Mouse (Mus musculus): ENCODE measurements around the gene Scly. TPM values are rescaled to one million over a fixed set of nuclear protein-coding genes. Genes with fewer than 3 reads are reported as not detected.

The Scly gene
- polyA plus RNA-seq, 1 experiment: 26.7 TPM

- no peak overlapping the region for H3K27ac ChIP-seq (ENCODE audit: control insufficient read depth, insufficient read depth, low read depth, low read length, poor library complexity)
- no peak for TF ChIP-seq CTCF (IDR thresholded peaks at IDR 0.05; ENCODE audit: control insufficient read depth, insufficient read depth, low read length)
- TF ChIP-seq POLR2A (IDR thresholded peaks at IDR 0.05; ENCODE audit: borderline replicate concordance, control insufficient read depth, low read depth, low read length): no peak
- H3K4me3 ChIP-seq (replicated peaks; ENCODE audit: control insufficient read depth, low read depth, low read length): no peak overlapping the region
- 59% methylated on average over 4 of the region's 4 CpGs for WGBS
- H3K4me1 ChIP-seq (ENCODE audit: control insufficient read depth, insufficient read depth, low read length): no peaks in the 10 kb centered on the region
Observed at GRCm38 (mm10) chr1:91332102-91332501, 34.0 kb downstream of the Scly start.

- H3K4me1 ChIP-seq (ENCODE audit: control insufficient read depth, insufficient read depth, low read length): no peaks in the 10 kb centered on the region
Observed at GRCm38 (mm10) chr1:91333582-91333981, 35.4 kb downstream of the Scly start.

GRCm38 (mm10) chr1:91337355-91337754 lies 39.2 kb downstream of the Scly start:
- no peak overlapping the region for H3K4me3 ChIP-seq (replicated peaks; ENCODE audit: control insufficient read depth, low read depth, low read length)
- H3K27ac ChIP-seq (ENCODE audit: control insufficient read depth, insufficient read depth, low read depth, low read length, poor library complexity): no peak overlapping the region
- no peaks in the 10 kb centered on the region for H3K4me1 ChIP-seq (ENCODE audit: control insufficient read depth, insufficient read depth, low read length)
- no peak for TF ChIP-seq CTCF (IDR thresholded peaks at IDR 0.05; ENCODE audit: control insufficient read depth, insufficient read depth, low read length)
- TF ChIP-seq POLR2A (IDR thresholded peaks at IDR 0.05; ENCODE audit: borderline replicate concordance, control insufficient read depth, low read depth, low read length): no peak
- 73% methylated on average over 7 of the region's 7 CpGs for WGBS

More at GRCm38 (mm10) chr1:91333582-91333981, 35.4 kb downstream of the Scly start:
- TF ChIP-seq CTCF (IDR thresholded peaks at IDR 0.05; ENCODE audit: control insufficient read depth, insufficient read depth, low read length) (no peak), POLR2A (IDR thresholded peaks at IDR 0.05; ENCODE audit: borderline replicate concordance, control insufficient read depth, low read depth, low read length) (no peak)
- H3K4me3 ChIP-seq (replicated peaks; ENCODE audit: control insufficient read depth, low read depth, low read length): no peak overlapping the region
- H3K27ac ChIP-seq (ENCODE audit: control insufficient read depth, insufficient read depth, low read depth, low read length, poor library complexity): no peak overlapping the region

GRCm38 (mm10) chr1:91344001-91344400 lies 45.9 kb downstream of the Scly start:
- no peak for TF ChIP-seq CTCF (IDR thresholded peaks at IDR 0.05; ENCODE audit: control insufficient read depth, insufficient read depth, low read length)
- TF ChIP-seq POLR2A (IDR thresholded peaks at IDR 0.05; ENCODE audit: borderline replicate concordance, control insufficient read depth, low read depth, low read length): no peak
- no peak overlapping the region for H3K4me3 ChIP-seq (replicated peaks; ENCODE audit: control insufficient read depth, low read depth, low read length)
- no peak overlapping the region for H3K27ac ChIP-seq (ENCODE audit: control insufficient read depth, insufficient read depth, low read depth, low read length, poor library complexity)
- WGBS: 65% methylated on average over 3 of the region's 3 CpGs
- no peaks in the 10 kb centered on the region for H3K4me1 ChIP-seq (ENCODE audit: control insufficient read depth, insufficient read depth, low read length)

- Histone ChIP-seq H3K4me3 (replicated peaks; ENCODE audit: control insufficient read depth, low read depth, low read length) (no peak overlapping the region), H3K4me1 (ENCODE audit: control insufficient read depth, insufficient read depth, low read length) (no peaks in the 10 kb centered on the region), H3K27ac (ENCODE audit: control insufficient read depth, insufficient read depth, low read depth, low read length, poor library complexity) (no peak overlapping the region)
- TF ChIP-seq POLR2A (IDR thresholded peaks at IDR 0.05; ENCODE audit: borderline replicate concordance, control insufficient read depth, low read depth, low read length): no peak
- TF ChIP-seq CTCF (IDR thresholded peaks at IDR 0.05; ENCODE audit: control insufficient read depth, insufficient read depth, low read length): no peak
- WGBS: 6% methylated on average over 68 of the region's 68 CpGs
Observed at GRCm38 (mm10) chr1:91344921-91345685, 47.0 kb downstream of the Scly start.

- Histone ChIP-seq H3K4me3 (replicated peaks; ENCODE audit: control insufficient read depth, low read depth, low read length) (no peak overlapping the region), H3K4me1 (ENCODE audit: control insufficient read depth, insufficient read depth, low read length) (no peaks in the 10 kb centered on the region), H3K27ac (ENCODE audit: control insufficient read depth, insufficient read depth, low read depth, low read length, poor library complexity) (no peak overlapping the region)
- WGBS: 34% methylated on average over 3 of the region's 3 CpGs
- TF ChIP-seq POLR2A (IDR thresholded peaks at IDR 0.05; ENCODE audit: borderline replicate concordance, control insufficient read depth, low read depth, low read length) (no peak), CTCF (IDR thresholded peaks at IDR 0.05; ENCODE audit: control insufficient read depth, insufficient read depth, low read length) (peak; percentile 89)
Observed at GRCm38 (mm10) chr1:91346892-91347291, 48.8 kb downstream of the Scly start.

- no peaks in the 10 kb centered on the region for H3K4me1 ChIP-seq (ENCODE audit: control insufficient read depth, insufficient read depth, low read length)
- no peak within 1 kb of the TSS for H3K4me3 ChIP-seq (replicated peaks; ENCODE audit: control insufficient read depth, low read depth, low read length)
- H3K27ac ChIP-seq (ENCODE audit: control insufficient read depth, insufficient read depth, low read depth, low read length, poor library complexity): no peak within 1 kb of the TSS
- 49% methylated on average over 4 of the region's 4 CpGs for WGBS
- no peak for TF ChIP-seq CTCF (IDR thresholded peaks at IDR 0.05; ENCODE audit: control insufficient read depth, insufficient read depth, low read length)
- TF ChIP-seq POLR2A (IDR thresholded peaks at IDR 0.05; ENCODE audit: borderline replicate concordance, control insufficient read depth, low read depth, low read length): no peak
Observed at GRCm38 (mm10) chr1:91350841-91351240, 52.7 kb downstream of the Scly start, which contains the start of gene Klhl30. TSS of gene Klhl30 (plus strand) at chr1:91351016.

- WGBS: 72% methylated on average over 3 of the region's 3 CpGs
- H3K4me1 ChIP-seq (ENCODE audit: control insufficient read depth, insufficient read depth, low read length): no peaks in the 10 kb centered on the region
- H3K4me3 ChIP-seq (replicated peaks; ENCODE audit: control insufficient read depth, low read depth, low read length): no peak overlapping the region
- TF ChIP-seq POLR2A (IDR thresholded peaks at IDR 0.05; ENCODE audit: borderline replicate concordance, control insufficient read depth, low read depth, low read length): no peak
- no peak overlapping the region for H3K27ac ChIP-seq (ENCODE audit: control insufficient read depth, insufficient read depth, low read depth, low read length, poor library complexity)
Observed at GRCm38 (mm10) chr1:91351249-91351648, 53.1 kb downstream of the Scly start.

Measured in bone marrow, adult 2 months (tissue).